Mouse (Mus musculus): Measurements from ENCODE around the gene Olfr1238. TPM values are rescaled to one million over a fixed set of nuclear protein-coding genes. Genes with fewer than 3 reads are reported as not detected.

Olfr1238 gene
- polyA plus RNA-seq (2015; fragmentation: Nextera tagmentation; extraction: Ambion mirVana): not detected in 2 replicates

- no peaks in the 10 kb centered on the region for H3K36me3 ChIP-seq (ENCODE audit: insufficient read depth, low read length)
- H3K4me1 ChIP-seq (replicated peaks; ENCODE audit: insufficient read depth, low read length): no peaks in the 10 kb centered on the region
- H3K4me3 ChIP-seq (replicated peaks; ENCODE audit: low read depth, low read length): no peak within 1 kb of the TSS
- no peaks in the 10 kb centered on the region for H3K9me3 ChIP-seq (replicated peaks; ENCODE audit: low read length)
- H3K27me3 ChIP-seq (ENCODE audit: insufficient read depth, low read length): no peaks in the 10 kb centered on the region
- no peak within 1 kb of the TSS for H3K9ac ChIP-seq (ENCODE audit: low read depth, low read length)
- no peak for TF ChIP-seq CTCF (IDR thresholded peaks at IDR 0.05; ENCODE audit: low read depth)
- WGBS: 92% methylated on average over 2 of the region's 2 CpGs
- H3K4me2 ChIP-seq (ENCODE audit: low read length): no peak within 1 kb of the TSS
- ATAC-seq (replicated peaks; ENCODE audit: low FRiP score, low read depth): no peak
- DNase-seq (ENCODE audit: low spot score): no peak
- no peak within 1 kb of the TSS for H3K27ac ChIP-seq
Observed at GRCm38 (mm10) chr2:89409576-89409975, at the start of gene Olfr1238. TSS of gene Olfr1238 (minus strand) at chr2:89409676.

GRCm38 (mm10) chr2:89442900-89443299 is 33.4 kb upstream of the Olfr1238 start, which contains the start of gene Olfr1240:
TSS of gene Olfr1240 (minus strand) at chr2:89443000.
- Histone ChIP-seq H3K4me1 (replicated peaks; ENCODE audit: insufficient read depth, low read length) (no peaks in the 10 kb centered on the region), H3K9me3 (replicated peaks; ENCODE audit: low read length) (no peaks in the 10 kb centered on the region), H3K9ac (ENCODE audit: low read depth, low read length) (no peak within 1 kb of the TSS), H3K27me3 (ENCODE audit: insufficient read depth, low read length) (no peaks in the 10 kb centered on the region), H3K27ac (no peak within 1 kb of the TSS), H3K4me3 (replicated peaks; ENCODE audit: low read depth, low read length) (no peak within 1 kb of the TSS), H3K36me3 (ENCODE audit: insufficient read depth, low read length) (no peaks in the 10 kb centered on the region), H3K4me2 (ENCODE audit: low read length) (no peak within 1 kb of the TSS)
- ATAC-seq (replicated peaks; ENCODE audit: low FRiP score, low read depth) (no peak), DNase-seq (ENCODE audit: low spot score) (no peak)
- TF ChIP-seq CTCF (IDR thresholded peaks at IDR 0.05; ENCODE audit: low read depth): no peak
- 72% methylated on average over 3 of the region's 3 CpGs for WGBS

- no peak within 1 kb of the TSS for H3K27ac ChIP-seq
- 91% methylated on average over 2 of the region's 2 CpGs for WGBS
- TF ChIP-seq CTCF (IDR thresholded peaks at IDR 0.05; ENCODE audit: low read depth): no peak
- no peak within 1 kb of the TSS for H3K4me3 ChIP-seq (replicated peaks; ENCODE audit: low read depth, low read length)
- H3K9me3 ChIP-seq (replicated peaks; ENCODE audit: low read length): no peaks in the 10 kb centered on the region
- no peaks in the 10 kb centered on the region for H3K36me3 ChIP-seq (ENCODE audit: insufficient read depth, low read length)
- no peak within 1 kb of the TSS for H3K9ac ChIP-seq (ENCODE audit: low read depth, low read length)
- DNase-seq (ENCODE audit: low spot score) (no peak), ATAC-seq (replicated peaks; ENCODE audit: low FRiP score, low read depth) (no peak)
- no peaks in the 10 kb centered on the region for H3K4me1 ChIP-seq (replicated peaks; ENCODE audit: insufficient read depth, low read length)
- H3K27me3 ChIP-seq (ENCODE audit: insufficient read depth, low read length): no peaks in the 10 kb centered on the region
- H3K4me2 ChIP-seq (ENCODE audit: low read length): no peak within 1 kb of the TSS
Observed at GRCm38 (mm10) chr2:89420307-89420706, 10.8 kb upstream of the Olfr1238 start, which contains the start of gene Olfr1239. TSS of gene Olfr1239 (minus strand) at chr2:89420407.

- TF ChIP-seq CTCF (IDR thresholded peaks at IDR 0.05; ENCODE audit: low read depth): no peak
- H3K27me3 ChIP-seq (ENCODE audit: insufficient read depth, low read length): no peaks in the 10 kb centered on the region
- no peak for DNase-seq (ENCODE audit: low spot score)
- H3K9ac ChIP-seq (ENCODE audit: low read depth, low read length): no peak overlapping the region
- no peaks in the 10 kb centered on the region for H3K9me3 ChIP-seq (replicated peaks; ENCODE audit: low read length)
- ATAC-seq (replicated peaks; ENCODE audit: low FRiP score, low read depth): no peak; the same call in 1 of the 2 replicates
- H3K4me3 ChIP-seq (replicated peaks; ENCODE audit: low read depth, low read length): no peak overlapping the region
- no peak overlapping the region for H3K27ac ChIP-seq
- H3K36me3 ChIP-seq (ENCODE audit: insufficient read depth, low read length): no peaks in the 10 kb centered on the region
- no peak overlapping the region for H3K4me2 ChIP-seq (ENCODE audit: low read length)
- H3K4me1 ChIP-seq (replicated peaks; ENCODE audit: insufficient read depth, low read length): no peaks in the 10 kb centered on the region
- WGBS: 84% methylated on average over 1 of the region's 1 CpGs
Observed at GRCm38 (mm10) chr2:89414557-89414956, 5.1 kb upstream of the Olfr1238 start.

- H3K4me1 ChIP-seq (replicated peaks; ENCODE audit: insufficient read depth, low read length): no peaks in the 10 kb centered on the region
- DNase-seq (ENCODE audit: low spot score): no peak
- no peak overlapping the region for H3K4me2 ChIP-seq (ENCODE audit: low read length)
- no peaks in the 10 kb centered on the region for H3K27me3 ChIP-seq (ENCODE audit: insufficient read depth, low read length)
- WGBS: 85% methylated on average over 1 of the region's 1 CpGs
- H3K27ac ChIP-seq: no peak overlapping the region
- H3K4me3 ChIP-seq (replicated peaks; ENCODE audit: low read depth, low read length): no peak overlapping the region
- H3K9ac ChIP-seq (ENCODE audit: low read depth, low read length): no peak overlapping the region
- no peak for ATAC-seq (replicated peaks; ENCODE audit: low FRiP score, low read depth)
- TF ChIP-seq CTCF (IDR thresholded peaks at IDR 0.05; ENCODE audit: low read depth): no peak
- no peaks in the 10 kb centered on the region for H3K9me3 ChIP-seq (replicated peaks; ENCODE audit: low read length)
- no peaks in the 10 kb centered on the region for H3K36me3 ChIP-seq (ENCODE audit: insufficient read depth, low read length)
Observed at GRCm38 (mm10) chr2:89400882-89401281, 8.6 kb downstream of the Olfr1238 start.

- no peak within 1 kb of the TSS for H3K27ac ChIP-seq
- no peaks in the 10 kb centered on the region for H3K4me1 ChIP-seq (replicated peaks; ENCODE audit: insufficient read depth, low read length)
- no peak within 1 kb of the TSS for H3K9ac ChIP-seq (ENCODE audit: low read depth, low read length)
- DNase-seq (ENCODE audit: low spot score) (no peak), ATAC-seq (replicated peaks; ENCODE audit: low FRiP score, low read depth) (no peak)
- no peaks in the 10 kb centered on the region for H3K27me3 ChIP-seq (ENCODE audit: insufficient read depth, low read length)
- H3K4me3 ChIP-seq (replicated peaks; ENCODE audit: low read depth, low read length): no peak within 1 kb of the TSS
- H3K9me3 ChIP-seq (replicated peaks; ENCODE audit: low read length): no peaks in the 10 kb centered on the region
- no peak for TF ChIP-seq CTCF (IDR thresholded peaks at IDR 0.05; ENCODE audit: low read depth)
- no peaks in the 10 kb centered on the region for H3K36me3 ChIP-seq (ENCODE audit: insufficient read depth, low read length)
- H3K4me2 ChIP-seq (ENCODE audit: low read length): no peak within 1 kb of the TSS
- 89% methylated on average over 4 of the region's 4 CpGs for WGBS
Observed at GRCm38 (mm10) chr2:89364765-89365164, 44.7 kb downstream of the Olfr1238 start, which contains the start of gene Olfr1234. TSS of gene Olfr1234 (minus strand) at chr2:89364865.

Other genes starting within 250 kb of the Olfr1238 start
- not detected in 2 replicates for gene Olfr1224-ps1, start 245.6 kb downstream of the Olfr1238 start, polyA plus RNA-seq (2015; fragmentation: Nextera tagmentation; extraction: Ambion mirVana)
- gene Olfr1225, start 235.0 kb downstream of the Olfr1238 start, polyA plus RNA-seq (2015; fragmentation: Nextera tagmentation; extraction: Ambion mirVana): not detected in 2 replicates
- gene Olfr1226, start 209.6 kb downstream of the Olfr1238 start, polyA plus RNA-seq (2015; fragmentation: Nextera tagmentation; extraction: Ambion mirVana): not detected in 2 replicates
- gene Olfr1228, start 155.6 kb downstream of the Olfr1238 start, polyA plus RNA-seq (2015; fragmentation: Nextera tagmentation; extraction: Ambion mirVana): not detected in 2 replicates
- gene Olfr1229, start 121.7 kb downstream of the Olfr1238 start, polyA plus RNA-seq (2015; fragmentation: Nextera tagmentation; extraction: Ambion mirVana): not detected in 2 replicates
- gene Olfr1230, start 112.4 kb downstream of the Olfr1238 start, polyA plus RNA-seq (2015; fragmentation: Nextera tagmentation; extraction: Ambion mirVana): not detected in 2 replicates
- not detected in 2 replicates for gene Olfr1231, start 102.6 kb downstream of the Olfr1238 start, polyA plus RNA-seq (2015; fragmentation: Nextera tagmentation; extraction: Ambion mirVana)
- gene Olfr1232, start 80.0 kb downstream of the Olfr1238 start, polyA plus RNA-seq (2015; fragmentation: Nextera tagmentation; extraction: Ambion mirVana): not detected in 2 replicates
- gene Olfr1233, start 67.3 kb downstream of the Olfr1238 start, polyA plus RNA-seq (2015; fragmentation: Nextera tagmentation; extraction: Ambion mirVana): not detected in 2 replicates
- gene Olfr1234, start 44.8 kb downstream of the Olfr1238 start, polyA plus RNA-seq (2015; fragmentation: Nextera tagmentation; extraction: Ambion mirVana): not detected in 2 replicates
- gene Olfr1239, start 10.7 kb upstream of the Olfr1238 start, polyA plus RNA-seq (2015; fragmentation: Nextera tagmentation; extraction: Ambion mirVana): not detected in 2 replicates
- not detected in 2 replicates for gene Olfr1240, start 33.3 kb upstream of the Olfr1238 start, polyA plus RNA-seq (2015; fragmentation: Nextera tagmentation; extraction: Ambion mirVana)
- gene Olfr1241, start 77.5 kb upstream of the Olfr1238 start, polyA plus RNA-seq (2015; fragmentation: Nextera tagmentation; extraction: Ambion mirVana): not detected in 2 replicates
- not detected in 2 replicates for gene Olfr1242, start 88.7 kb upstream of the Olfr1238 start, polyA plus RNA-seq (2015; fragmentation: Nextera tagmentation; extraction: Ambion mirVana)
- gene Olfr1243, start 121.8 kb upstream of the Olfr1238 start, polyA plus RNA-seq (2015; fragmentation: Nextera tagmentation; extraction: Ambion mirVana): not detected in 2 replicates
- not detected in 2 replicates for gene Olfr1245, start 168.8 kb upstream of the Olfr1238 start, polyA plus RNA-seq (2015; fragmentation: Nextera tagmentation; extraction: Ambion mirVana)
- gene Olfr1246, start 183.5 kb upstream of the Olfr1238 start, polyA plus RNA-seq (2015; fragmentation: Nextera tagmentation; extraction: Ambion mirVana): not detected in 2 replicates
- gene Olfr1247, start 204.5 kb upstream of the Olfr1238 start, polyA plus RNA-seq (2015; fragmentation: Nextera tagmentation; extraction: Ambion mirVana): not detected in 2 replicates
- gene Olfr1248, start 208.6 kb upstream of the Olfr1238 start, polyA plus RNA-seq (2015; fragmentation: Nextera tagmentation; extraction: Ambion mirVana): not detected in 2 replicates
- gene Olfr1249, start 225.3 kb upstream of the Olfr1238 start, polyA plus RNA-seq (2015; fragmentation: Nextera tagmentation; extraction: Ambion mirVana): not detected in 2 replicates